Mouse (Mus musculus) CH12.LX (cell line): ENCODE results near the gene Cd164l2.

Experiments
- CTCF ChIP-seq, 2 experiments: IDR thresholded peaks in 1 of 2; conservative IDR thresholded peaks in 1 of 2; 2 replicates each; pipeline ENCODE4 v1.5.1; 2011 to 2012; ENCODE audit warnings: low read depth in 2 of 2, low read length in 2 of 2, improper control_type of control experiment in 1 of 2, inconsistent platforms in 1 of 2, mild to moderate bottlenecking in 1 of 2, moderate library complexity in 1 of 2
- EP300 ChIP-seq: IDR thresholded peaks from 2 replicates; pipeline ENCODE4 v1.6.1; 2011; ENCODE audit warnings: low read length, improper control_type of control experiment
- JUND ChIP-seq: conservative IDR thresholded peaks from 2 replicates; pipeline ENCODE4 v1.6.1; 2011; ENCODE audit warnings: low read depth, low read length, improper control_type of control experiment
- MAFK ChIP-seq: IDR thresholded peaks from 2 replicates; pipeline ENCODE4 v1.6.1; 2011; ENCODE audit warnings: low read length, improper control_type of control experiment; ENCODE audit not compliant: insufficient replicate concordance
- MAX ChIP-seq: IDR thresholded peaks from 2 replicates; pipeline ENCODE4 v1.6.1; 2011; ENCODE audit warnings: low read length, improper control_type of control experiment
- MXI1 ChIP-seq: IDR thresholded peaks from 2 replicates; pipeline ENCODE4 v1.6.1; 2011; ENCODE audit warnings: mild to moderate bottlenecking, low read depth, low read length, improper control_type of control experiment
- MYC ChIP-seq: IDR thresholded peaks from 2 replicates; pipeline ENCODE4 v1.6.1; 2011; ENCODE audit warnings: low read depth, mild to moderate bottlenecking, improper control_type of control experiment, low read length
- POLR2A ChIP-seq: IDR thresholded peaks from 2 replicates; pipeline ENCODE4 v1.6.1; 2011; ENCODE audit warnings: low read depth, mild to moderate bottlenecking, improper control_type of control experiment, low read length
- POLR2AphosphoS2 ChIP-seq: IDR thresholded peaks from 2 replicates; pipeline ENCODE4 v1.6.1; 2011; ENCODE audit warnings: low read depth, low read length, improper control_type of control experiment
- SMC3 ChIP-seq: IDR thresholded peaks from 2 replicates; pipeline ENCODE4 v1.6.1; 2011; ENCODE audit warnings: low read depth, low read length, improper control_type of control experiment
- TCF12 ChIP-seq: IDR thresholded peaks from 2 replicates; pipeline ENCODE4 v1.6.1; 2014; ENCODE audit warnings: low read depth, mild to moderate bottlenecking, inconsistent platforms, low read length, improper control_type of control experiment
- USF1 ChIP-seq: IDR thresholded peaks from 2 replicates; pipeline ENCODE4 v1.6.1; 2014; ENCODE audit warnings: low read depth, mild to moderate bottlenecking, inconsistent platforms, low read length, improper control_type of control experiment

GRCm38 (mm10) chr4:133166773-133167172 is 45.2 kb upstream of the Cd164l2 start:
- TF ChIP-seq CTCF (conservative IDR thresholded peaks at IDR 0.05 in 1 of 2, IDR thresholded peaks at IDR 0.05 in 1 of 2; ENCODE audit: low read depth in 2 of 2, low read length in 2 of 2): no peak
- TF ChIP-seq TCF12: no peak
- TF ChIP-seq MYC: no peak
- no peak for TF ChIP-seq POLR2AphosphoS2
- no peak for TF ChIP-seq EP300
- no peak for TF ChIP-seq POLR2A
- TF ChIP-seq USF1: no peak
- no peak for TF ChIP-seq JUND
- no peak for TF ChIP-seq MXI1
- TF ChIP-seq MAX: no peak
- TF ChIP-seq MAFK: no peak
- no peak for TF ChIP-seq SMC3
